Mouse (Mus musculus): ENCODE measurements around the gene Ago3.

DNA sequence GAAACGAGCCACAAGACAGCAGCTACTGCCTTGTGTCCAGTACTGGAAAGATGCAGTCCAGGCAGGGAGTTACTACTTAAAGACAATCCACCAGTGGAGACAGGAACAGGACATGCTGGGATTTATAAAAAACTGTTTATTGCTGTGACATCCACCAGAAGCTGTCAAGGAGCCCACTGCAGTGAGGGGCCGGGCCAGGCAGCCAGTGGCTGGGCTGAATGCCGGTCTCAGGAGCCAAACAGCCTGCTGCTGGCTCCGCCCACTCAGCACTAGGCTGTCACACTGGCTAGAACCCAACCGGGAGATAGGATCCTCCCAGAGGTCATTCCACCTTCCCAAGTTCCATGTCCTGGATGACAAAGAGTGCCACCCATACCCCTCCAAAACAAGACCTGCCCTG, 113.4 kb downstream of the Ago3 start:
- TF ChIP-seq CTCF (conservative IDR thresholded peaks at IDR 0.05; ENCODE audit: low read length) (no peak), NANOG (IDR thresholded peaks at IDR 0.05; ENCODE audit: borderline replicate concordance, low read length) (no peak)

All from E14TG2a.4 (cell line).